Mouse (Mus musculus): Measurements from ENCODE around the gene Gm45844. TPM values are rescaled to one million over a fixed set of nuclear protein-coding genes. Genes with fewer than 3 reads are reported as not detected.
"Not testable (repeated sequence)": the region's sequence is repeated elsewhere in the genome, so short reads cannot be mapped to it uniquely, and the experiment has no call there.

Gm45844 gene
- 4.1 and 5.6 TPM in 2 replicates for polyA plus RNA-seq (2012; rRNA removed)

DNA sequence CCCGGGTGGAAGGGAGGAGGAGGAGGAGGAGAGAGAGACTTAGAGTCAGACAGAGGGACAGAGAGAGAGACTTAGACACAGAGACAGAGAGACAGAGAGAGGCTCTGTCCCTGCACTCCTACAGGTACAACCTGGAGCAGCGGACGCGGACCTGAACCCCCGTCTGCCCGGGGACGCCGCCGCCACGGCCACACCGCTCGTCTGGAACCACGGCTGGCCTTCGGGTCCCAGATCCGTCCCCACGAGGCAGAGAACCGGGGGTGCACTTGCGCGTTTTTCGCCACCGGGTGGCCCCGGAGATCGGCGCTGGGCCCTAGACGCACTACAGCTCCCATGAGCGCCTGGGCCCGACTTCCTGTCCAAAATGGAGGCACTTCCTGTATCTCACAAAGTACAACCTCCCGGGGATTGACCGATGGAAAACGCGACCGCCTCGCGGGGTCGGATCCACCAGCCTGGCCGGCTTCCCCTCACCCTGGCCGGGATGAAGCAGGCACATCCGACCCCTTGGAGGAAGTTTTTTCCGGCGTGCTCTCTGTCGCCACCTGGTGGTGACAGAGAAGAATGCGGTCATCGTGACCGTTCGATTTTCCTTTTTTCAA lies at the start of gene Gm45844:
Gm45844 (minus strand) TSS at position 324 of the 602 bp plus-strand sequence.
- TF ChIP-seq CTCF (IDR thresholded peaks at IDR 0.05; ENCODE audit: borderline replicate concordance, extremely low read depth, insufficient read depth, insufficient read length) = peak; percentile 93
- DNase-seq (ENCODE audit: low read depth) = peak; percentile 83

DNA sequence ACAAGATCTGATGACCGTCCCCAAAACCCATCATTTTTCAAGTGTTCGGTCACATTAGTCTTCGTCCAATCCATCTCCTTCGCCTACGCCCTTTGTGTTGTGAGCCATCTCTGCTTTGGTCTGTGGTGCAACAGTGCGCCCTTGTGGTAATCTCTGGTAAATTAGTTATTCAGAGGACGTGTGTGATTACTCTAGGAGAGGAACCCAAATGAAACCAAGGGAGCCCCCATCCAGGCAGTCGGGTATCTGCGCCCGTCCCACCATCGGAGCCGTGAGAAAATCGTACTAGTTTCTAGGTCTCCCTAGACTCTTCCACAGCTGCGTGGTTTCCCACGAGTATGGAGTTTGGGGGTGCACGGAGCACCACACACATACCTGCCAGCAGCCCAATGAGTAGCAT lies 17.5 kb upstream of the Gm45844 start:
- TF ChIP-seq POLR2A (IDR thresholded peaks at IDR 0.05; ENCODE audit: borderline replicate concordance, extremely low read depth, insufficient read depth, insufficient read length, poor library complexity, severe bottlenecking) (no peak), CTCF (IDR thresholded peaks at IDR 0.05; ENCODE audit: borderline replicate concordance, extremely low read depth, insufficient read depth, insufficient read length) (peak; percentile 41; the same call in 1 of the 2 replicates)
- peak; percentile 56 for DNase-seq (ENCODE audit: low read depth)

DNA sequence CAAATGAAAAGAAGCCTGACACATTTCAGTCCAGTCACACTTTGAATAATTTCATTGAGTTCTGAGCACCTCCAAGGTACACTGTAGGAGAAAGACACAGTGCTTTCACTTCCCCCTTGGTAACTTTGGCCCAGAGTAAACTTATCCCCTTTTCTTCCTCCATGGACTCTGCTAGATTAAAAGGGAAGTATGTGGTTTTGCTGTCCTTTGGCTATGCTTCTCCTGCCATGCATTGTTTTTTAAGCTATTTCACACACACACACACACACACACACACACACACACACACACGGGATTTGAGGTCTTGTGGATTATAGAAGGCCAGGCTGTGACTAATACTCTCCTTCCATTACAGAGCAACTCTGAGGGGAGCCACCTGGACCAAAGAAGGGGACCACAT lies 3.3 kb upstream of the Gm45844 start:
- TF ChIP-seq CTCF (IDR thresholded peaks at IDR 0.05; ENCODE audit: borderline replicate concordance, extremely low read depth, insufficient read depth, insufficient read length) = no peak
- TF ChIP-seq POLR2A (IDR thresholded peaks at IDR 0.05; ENCODE audit: borderline replicate concordance, extremely low read depth, insufficient read depth, insufficient read length, poor library complexity, severe bottlenecking) = no peak
- DNase-seq (ENCODE audit: low read depth) = no peak

DNA sequence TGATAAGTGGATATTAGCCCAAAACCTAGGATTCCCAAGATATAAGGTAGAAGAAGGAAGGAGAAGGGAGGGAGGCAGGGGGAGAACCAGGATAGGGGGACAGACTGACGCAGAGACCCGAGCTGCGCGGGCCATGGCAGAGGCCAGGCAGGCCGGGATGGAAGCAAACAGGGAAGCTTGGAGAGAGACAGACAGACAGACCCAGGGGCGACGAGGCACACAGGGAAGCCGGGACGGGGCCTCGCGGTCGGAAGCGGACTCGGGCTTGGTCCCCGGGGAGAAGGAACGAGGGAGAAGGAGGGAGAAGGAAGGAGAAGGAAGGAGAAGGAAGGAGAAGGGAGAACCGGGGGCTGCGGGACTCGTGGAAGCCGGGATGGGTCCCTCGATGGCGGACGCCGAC lies 533 bp downstream of the Gm45844 start:
- DNase-seq (ENCODE audit: low read depth) = peak; percentile 80

DNA sequence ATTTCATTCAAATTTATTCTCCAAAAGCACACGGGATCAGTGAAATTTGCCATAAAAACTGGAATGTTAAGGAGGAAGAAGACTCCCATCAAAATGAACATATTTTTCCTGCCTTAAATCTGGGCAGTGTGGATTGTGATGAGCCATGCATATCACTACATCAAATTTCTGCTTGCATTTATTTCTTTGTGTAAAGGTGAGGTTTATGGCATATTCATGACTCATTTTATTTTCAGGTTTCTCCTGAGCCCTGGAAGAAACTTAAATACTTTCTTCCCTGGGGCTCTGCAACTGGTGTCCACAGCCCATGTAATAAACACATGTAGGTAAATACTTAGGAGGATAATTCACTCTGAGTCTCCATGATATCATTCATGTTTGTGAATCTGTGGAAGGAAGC lies 30.9 kb downstream of the Gm45844 start, which contains the start of gene Vmn2r29:
Vmn2r29 (minus strand) TSS at position 101 of the 400 bp plus-strand sequence.
- not testable (repeated sequence) for DNase-seq (ENCODE audit: low read depth)

DNA sequence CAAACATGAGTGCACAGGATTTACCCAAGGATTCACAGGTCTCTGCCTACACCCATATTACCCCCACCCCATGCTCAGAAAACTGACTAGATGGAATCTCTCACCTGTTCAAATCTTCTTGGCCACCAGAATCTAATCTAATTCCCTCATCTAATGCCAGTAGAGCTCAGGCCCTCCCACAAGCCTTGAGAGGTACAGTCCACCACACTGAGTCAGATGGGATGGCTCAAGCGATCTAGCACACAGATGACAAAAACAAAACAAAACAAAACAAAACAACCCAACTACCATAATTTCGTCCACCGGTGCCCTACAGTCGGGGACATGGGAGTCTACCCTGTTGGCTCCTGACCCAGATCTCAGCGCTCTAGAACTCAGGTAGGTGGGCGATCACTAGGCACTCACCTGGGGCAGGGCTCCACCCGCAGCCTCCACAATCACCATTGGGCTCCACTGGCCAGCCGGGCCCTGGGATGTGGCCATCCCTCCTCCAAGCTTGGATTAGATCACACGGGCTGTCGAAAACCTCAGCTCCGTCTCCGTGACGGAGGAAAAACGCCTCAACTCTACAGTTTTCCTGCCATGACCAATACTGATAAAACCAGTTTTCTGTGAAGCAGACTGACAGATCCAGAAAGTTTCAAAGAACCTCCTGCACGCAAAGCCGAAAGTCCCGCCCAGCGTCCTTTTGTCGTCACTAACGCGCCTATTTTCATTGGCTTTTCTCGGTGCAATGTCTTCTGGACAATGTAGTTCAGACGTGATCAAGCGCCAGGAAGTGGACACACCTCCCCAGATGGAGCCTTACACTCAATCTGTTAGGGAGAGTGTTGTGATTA lies 68.6 kb downstream of the Gm45844 start, which contains the start of gene Zfp772:
Zfp772 (minus strand) TSS at position 686 of the 839 bp plus-strand sequence.
- DNase-seq (ENCODE audit: low read depth) = peak; percentile 84

DNA sequence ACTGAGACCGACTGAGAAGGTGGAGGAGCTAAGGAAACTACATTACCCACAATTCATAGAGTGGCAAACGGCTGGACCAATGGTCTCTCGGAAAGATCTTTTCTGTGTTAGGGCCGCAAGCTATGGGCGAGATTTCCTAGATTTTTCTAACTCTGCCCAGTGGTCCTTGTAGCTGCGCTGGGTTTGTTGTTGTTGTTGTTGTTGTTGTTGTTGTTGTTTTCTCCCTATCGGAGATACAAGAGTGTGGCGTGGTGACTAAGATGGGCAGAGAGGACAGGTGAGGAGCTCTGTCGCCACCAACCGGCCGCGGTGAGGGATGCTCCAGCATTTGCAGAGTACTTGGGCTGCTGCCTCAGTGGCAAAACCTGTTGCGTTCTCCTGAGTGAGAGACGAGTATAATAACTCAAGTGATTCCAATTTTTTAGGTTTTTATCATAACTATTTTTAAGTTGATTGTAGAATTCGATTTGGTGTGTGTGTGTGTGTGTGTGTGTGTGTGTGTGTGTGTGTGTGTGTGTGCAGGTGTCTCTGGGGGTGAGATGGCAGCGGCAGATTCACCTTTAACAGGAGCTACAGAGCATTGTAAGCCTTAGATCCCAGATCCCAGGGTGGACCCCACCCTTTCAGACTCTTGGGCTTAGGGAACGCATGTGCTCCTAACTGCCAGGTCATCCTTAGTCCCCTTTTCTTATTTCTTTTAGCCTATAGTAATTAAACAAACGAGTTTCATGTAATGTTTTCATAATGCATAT lies 89.7 kb downstream of the Gm45844 start:
- TF ChIP-seq CTCF (IDR thresholded peaks at IDR 0.05; ENCODE audit: borderline replicate concordance, extremely low read depth, insufficient read depth, insufficient read length) = peak; percentile 85
- TF ChIP-seq POLR2A (IDR thresholded peaks at IDR 0.05; ENCODE audit: borderline replicate concordance, extremely low read depth, insufficient read depth, insufficient read length, poor library complexity, severe bottlenecking) = no peak
- DNase-seq (ENCODE audit: low read depth) = peak; percentile 85

DNA sequence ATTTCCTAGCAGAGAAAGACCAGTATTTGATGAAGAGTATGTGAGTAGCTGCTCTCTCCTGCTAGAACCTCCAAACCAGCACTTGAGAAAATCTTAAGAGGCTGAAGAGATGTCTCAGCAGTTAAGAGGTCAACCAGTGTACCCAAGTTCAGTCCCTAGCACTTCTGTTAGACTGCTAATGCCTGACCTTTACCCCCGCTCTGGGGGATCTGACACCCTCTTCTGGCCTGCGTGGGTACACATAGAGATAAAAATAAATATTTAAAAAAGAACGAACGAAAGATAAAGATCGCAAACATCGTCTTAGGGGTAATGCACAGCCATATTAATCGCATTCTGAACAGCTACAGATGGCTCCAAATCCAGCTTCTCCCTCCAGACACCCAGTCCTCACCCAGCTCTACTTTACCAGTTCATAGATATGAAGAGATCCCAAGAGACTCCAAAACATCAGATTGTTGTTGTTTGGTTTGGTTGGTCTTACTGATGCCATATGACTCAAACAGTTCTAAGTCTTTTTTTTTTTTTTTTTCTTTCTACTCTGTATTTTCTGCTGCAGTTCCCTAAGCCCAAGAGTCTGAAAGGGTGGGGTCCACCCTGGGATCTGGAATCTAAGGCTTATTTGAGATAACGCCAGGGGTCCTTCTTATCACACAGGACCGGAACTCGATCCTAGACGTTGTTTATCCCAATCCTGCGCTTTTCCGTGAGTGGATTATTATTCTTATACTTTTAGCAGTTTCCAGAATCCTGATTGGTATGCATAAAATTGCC lies 90.5 kb downstream of the Gm45844 start:
- TF ChIP-seq CTCF (IDR thresholded peaks at IDR 0.05; ENCODE audit: borderline replicate concordance, extremely low read depth, insufficient read depth, insufficient read length) (no peak), POLR2A (IDR thresholded peaks at IDR 0.05; ENCODE audit: borderline replicate concordance, extremely low read depth, insufficient read depth, insufficient read length, poor library complexity, severe bottlenecking) (no peak)
- no peak for DNase-seq (ENCODE audit: low read depth)

DNA sequence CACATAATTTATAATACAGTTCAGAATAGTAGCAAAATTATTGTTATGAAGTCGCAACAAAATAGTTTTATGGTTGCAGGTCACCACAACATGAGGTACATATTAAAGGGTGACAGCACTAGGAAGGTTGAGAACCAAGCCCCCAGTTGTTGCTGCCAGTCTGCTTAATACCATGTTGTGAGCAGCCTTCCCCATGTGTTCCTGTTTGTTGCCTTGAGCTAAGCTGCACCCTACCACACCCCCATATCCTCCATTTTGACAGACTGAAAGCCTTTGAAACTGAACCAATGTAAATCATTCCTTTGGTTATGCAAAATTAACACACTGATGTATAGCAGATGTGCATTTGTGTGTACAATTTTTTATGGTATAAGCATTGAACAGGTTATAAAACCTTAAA lies 92.2 kb downstream of the Gm45844 start:
- no peak for DNase-seq (ENCODE audit: low read depth)
- TF ChIP-seq POLR2A (IDR thresholded peaks at IDR 0.05; ENCODE audit: borderline replicate concordance, extremely low read depth, insufficient read depth, insufficient read length, poor library complexity, severe bottlenecking) (no peak), CTCF (IDR thresholded peaks at IDR 0.05; ENCODE audit: borderline replicate concordance, extremely low read depth, insufficient read depth, insufficient read length) (no peak)

DNA sequence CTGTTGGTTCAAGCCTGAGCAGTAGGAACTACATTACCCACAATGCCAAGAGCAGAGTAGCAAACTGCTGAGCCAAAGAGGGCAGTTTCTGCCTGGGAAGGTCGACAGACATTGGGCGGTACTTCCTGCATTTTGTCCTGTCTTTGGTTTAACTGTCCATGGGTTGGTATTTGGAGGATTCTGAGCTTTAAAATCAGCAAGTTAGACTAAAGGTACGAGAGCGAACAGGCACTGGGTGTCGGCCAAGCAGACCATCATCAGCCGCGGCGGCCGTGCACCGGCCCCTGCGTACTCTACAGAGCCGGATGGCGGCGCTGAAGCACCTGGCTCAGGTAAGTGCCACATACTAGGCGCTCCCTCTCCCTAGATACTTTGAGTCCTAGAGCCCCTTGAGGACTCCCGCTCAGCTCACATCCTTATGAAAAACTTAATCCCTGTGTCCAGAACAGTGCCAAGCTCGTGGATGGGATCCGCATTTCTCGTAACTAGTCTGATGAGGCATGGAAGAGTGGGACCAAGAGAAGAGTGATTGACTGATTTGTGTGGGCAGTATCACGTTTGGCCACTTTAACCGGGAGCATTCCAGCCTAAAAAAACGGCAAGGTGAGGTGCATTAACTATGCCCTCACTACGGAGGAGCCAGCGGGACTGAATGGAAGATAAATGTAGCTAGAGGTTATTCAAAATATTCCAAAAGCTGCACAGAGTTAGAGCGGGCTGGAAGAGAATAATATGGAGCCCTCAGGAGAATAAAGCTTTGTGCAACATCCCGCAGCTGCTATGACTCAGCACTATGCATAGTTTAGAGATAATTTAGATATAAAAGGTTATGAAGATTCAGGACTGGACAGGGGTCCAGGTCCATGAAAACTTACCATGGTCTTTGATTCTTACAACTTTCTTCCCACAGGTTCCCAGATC lies 106.6 kb downstream of the Gm45844 start, which contains the start of gene Zfp418:
Zfp418 (plus strand) TSS at position 104 of the 921 bp plus-strand sequence.
- DNase-seq (ENCODE audit: low read depth) = peak; percentile 93
- TF ChIP-seq CTCF (IDR thresholded peaks at IDR 0.05; ENCODE audit: borderline replicate concordance, extremely low read depth, insufficient read depth, insufficient read length) (no peak), POLR2A (IDR thresholded peaks at IDR 0.05; ENCODE audit: borderline replicate concordance, extremely low read depth, insufficient read depth, insufficient read length, poor library complexity, severe bottlenecking) (peak; percentile 31; the same call in 1 of the 2 replicates)

Other genes with a start within 250 kb of the Gm45844 start
- 20.1 and 23.0 TPM in 2 replicates for gene Zfp954, start 156.8 kb downstream of the Gm45844 start, polyA plus RNA-seq (2012; rRNA removed)
- 4.6 and 7.9 TPM in 2 replicates for gene Zfp773, start 141.5 kb downstream of the Gm45844 start, polyA plus RNA-seq (2012; rRNA removed)
- gene Zfp418, start 107.0 kb downstream of the Gm45844 start, polyA plus RNA-seq (2012; rRNA removed) = 3.0 and 3.2 TPM in 2 replicates
- gene Zfp772, start 68.3 kb downstream of the Gm45844 start, polyA plus RNA-seq (2012; rRNA removed) = 8.3 and 11.0 TPM in 2 replicates
- 1.6 and 4.0 TPM in 2 replicates for gene Vmn2r29, start 31.0 kb downstream of the Gm45844 start, polyA plus RNA-seq (2012; rRNA removed)
- gene Clcn4, start 22.6 kb upstream of the Gm45844 start, polyA plus RNA-seq (2012; rRNA removed) = 67.0 and 90.5 TPM in 2 replicates
- gene Vmn2r30, start 59.3 kb upstream of the Gm45844 start, polyA plus RNA-seq (2012; rRNA removed) = not detected in 2 replicates
- gene Gm45783, start 96.3 kb upstream of the Gm45844 start, polyA plus RNA-seq (2012; rRNA removed) = not detected in 2 replicates
- not detected in 2 replicates for gene Vmn2r31, start 121.4 kb upstream of the Gm45844 start, polyA plus RNA-seq (2012; rRNA removed)
- not detected in 2 replicates for gene Vmn2r32, start 201.7 kb upstream of the Gm45844 start, polyA plus RNA-seq (2012; rRNA removed)

Data from brain, embryonic 14.5 days (tissue).